Mouse (Mus musculus) kidney, adult 18-20 months (tissue): ENCODE results near the gene Foxd4.
"Not testable (repeated sequence)": the region's sequence is repeated elsewhere in the genome, so short reads cannot be mapped to it uniquely, and the experiment has no call there.

ENCODE experiments used
- DNase-seq: peaks from one replicate; pipeline ENCODE4 v3.0.0; 2021

Foxd4 gene

DNA sequence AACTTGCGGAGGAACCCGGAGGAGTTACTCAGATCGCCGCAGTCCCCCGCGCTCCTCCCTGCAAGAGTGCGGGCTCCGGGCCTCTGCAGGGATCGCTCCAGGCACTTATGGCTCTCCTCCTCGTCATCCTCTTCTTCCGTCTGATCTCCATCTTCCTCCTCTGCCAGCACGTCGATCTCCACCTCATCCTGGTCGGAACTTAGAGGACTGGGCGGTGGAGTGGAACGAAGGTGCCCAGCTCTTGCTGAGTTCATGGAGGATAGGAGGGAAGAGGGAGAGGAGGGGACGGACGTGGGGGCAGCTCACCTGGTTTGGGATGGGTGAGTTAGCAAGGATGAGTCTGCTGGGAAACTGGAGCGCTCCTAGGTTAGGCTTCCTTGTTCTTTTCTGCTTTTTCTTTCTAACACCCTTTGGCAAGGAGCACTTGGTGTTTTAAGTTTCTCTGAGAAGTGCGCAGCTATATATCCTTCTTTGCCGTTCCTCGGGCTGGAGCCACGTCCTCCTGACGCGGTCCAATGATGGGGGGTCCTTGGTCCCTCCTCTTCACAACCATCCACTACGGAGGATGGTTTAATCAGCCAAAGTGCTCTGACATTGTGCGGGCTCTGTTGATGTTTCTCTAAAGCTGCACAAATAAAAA, at the start of gene Foxd4:
Gene Foxd4 (minus strand): TSS at position 617 of the 640 bp plus-strand sequence.
- no peak for DNase-seq

- no peak for DNase-seq
Observed at GRCm38 (mm10) chr19:24945521-24946262, 44.7 kb upstream of the Foxd4 start.

GRCm38 (mm10) chr19:24937084-24937483, 36.1 kb upstream of the Foxd4 start:
- no peak for DNase-seq

DNA sequence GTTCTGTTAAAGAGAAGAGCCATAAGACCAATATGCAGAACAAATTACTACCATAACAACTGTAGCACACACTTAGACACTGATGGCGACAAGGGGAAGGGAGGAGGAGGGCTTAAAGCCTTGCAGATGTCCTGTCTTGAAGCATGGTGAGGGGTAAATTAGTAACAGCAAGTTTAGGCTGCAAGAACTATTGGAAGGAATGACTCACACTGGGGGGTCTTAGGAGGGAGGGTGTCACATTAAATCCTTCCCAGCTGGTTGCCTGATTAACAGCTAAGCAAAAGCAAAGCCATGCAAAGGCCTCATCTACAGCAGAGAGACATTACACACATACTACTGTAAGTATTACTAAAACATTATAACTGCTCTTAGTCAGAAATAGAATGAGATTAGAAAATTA, 28.0 kb upstream of the Foxd4 start:
- DNase-seq, result no peak

- DNase-seq, result no peak
Observed at GRCm38 (mm10) chr19:24920866-24921265, 19.9 kb upstream of the Foxd4 start.

GRCm38 (mm10) chr19:24908385-24909155, 7.6 kb upstream of the Foxd4 start:
- no peak for DNase-seq

- no peak for DNase-seq
Observed at GRCm38 (mm10) chr19:24907655-24908054, 6.7 kb upstream of the Foxd4 start.

DNA sequence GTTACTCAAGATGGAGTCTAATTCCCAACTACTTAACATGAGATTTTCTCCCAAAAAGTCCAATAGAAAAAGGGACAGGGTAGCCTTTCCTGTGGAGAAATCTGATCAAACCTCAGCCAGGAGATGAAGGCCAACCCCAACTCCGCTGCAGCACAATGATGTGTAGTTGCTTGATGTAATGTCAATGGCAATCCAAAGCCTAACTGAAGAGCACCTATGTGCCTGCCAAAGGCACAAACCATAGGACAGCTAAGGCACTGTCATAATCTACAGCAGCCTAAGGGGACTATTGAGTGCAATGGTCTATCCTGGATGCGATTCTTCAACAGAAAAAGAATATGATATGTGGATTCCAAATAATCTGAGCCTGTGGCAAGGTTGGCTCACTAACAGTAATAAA, 1.8 kb upstream of the Foxd4 start:
- no peak for DNase-seq

DNA sequence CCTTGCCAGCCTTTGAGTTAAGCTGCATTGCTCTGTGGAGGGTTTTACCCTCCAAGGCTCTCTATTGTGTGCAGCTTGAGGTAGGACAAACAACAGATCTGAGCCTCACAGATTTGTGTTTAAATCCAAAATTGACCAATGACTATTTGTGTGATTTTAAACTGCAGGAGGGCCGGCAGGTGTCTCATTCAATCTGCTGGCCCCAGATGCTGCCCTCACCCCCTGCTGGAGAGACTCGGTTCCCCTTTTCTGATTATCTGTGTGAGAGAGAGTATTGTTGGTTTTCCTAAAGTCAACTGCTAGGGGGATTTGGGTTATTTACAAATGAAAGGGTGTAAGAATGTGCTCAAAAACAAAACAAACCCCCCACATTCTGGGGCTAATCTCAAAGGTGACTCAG, 1.3 kb upstream of the Foxd4 start:
- no peak for DNase-seq

GRCm38 (mm10) chr19:24901666-24902065, 669 bp upstream of the Foxd4 start:
- no peak for DNase-seq

- peak; percentile 17 for DNase-seq
Observed at GRCm38 (mm10) chr19:24899578-24900544, 1.1 kb downstream of the Foxd4 start.

GRCm38 (mm10) chr19:24898737-24899577, 2.0 kb downstream of the Foxd4 start:
- DNase-seq, result peak; percentile 27

DNA sequence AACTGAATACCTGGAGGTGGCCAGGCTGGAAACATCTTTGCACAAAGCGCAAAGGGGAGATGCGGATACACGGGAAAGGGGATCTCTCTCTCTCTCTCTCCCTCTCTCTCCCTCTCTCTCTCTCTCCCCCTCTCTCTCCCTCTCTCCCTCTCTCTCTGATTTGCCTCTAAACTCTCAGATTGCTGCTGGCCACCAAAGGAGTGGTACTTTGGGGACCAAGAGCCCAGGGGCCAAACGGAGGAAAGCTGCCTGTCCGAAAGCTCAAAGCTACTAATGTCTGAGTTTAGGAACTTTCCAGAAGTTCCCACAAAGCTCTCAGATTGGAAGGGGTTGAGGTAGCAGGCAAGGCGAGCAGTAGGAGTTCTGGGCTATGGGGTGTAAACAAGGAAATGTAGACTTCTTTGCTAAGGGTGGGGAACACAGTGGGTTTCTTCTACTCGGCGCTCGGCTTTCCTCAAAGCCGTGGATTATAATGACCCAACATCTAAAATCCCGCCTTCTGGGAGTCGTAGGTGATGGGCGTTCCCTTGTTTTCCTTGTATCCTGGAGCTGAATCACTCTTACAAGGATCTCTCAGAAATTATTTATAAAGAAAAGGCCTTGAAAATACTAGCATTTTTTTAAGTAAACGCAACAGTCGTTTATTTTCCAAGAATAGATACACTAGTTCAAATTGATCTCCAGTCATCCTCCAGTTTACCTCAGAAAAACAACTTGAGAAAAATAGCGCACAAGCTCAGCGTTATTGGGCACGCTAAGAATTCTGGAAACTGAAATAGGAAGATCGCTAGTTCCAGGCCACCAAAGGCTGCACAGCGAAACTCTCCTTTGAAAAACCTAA, 2.9 kb downstream of the Foxd4 start:
- no peak for DNase-seq

GRCm38 (mm10) chr19:24897006-24897895, 3.7 kb downstream of the Foxd4 start:
- DNase-seq, result no peak

DNA sequence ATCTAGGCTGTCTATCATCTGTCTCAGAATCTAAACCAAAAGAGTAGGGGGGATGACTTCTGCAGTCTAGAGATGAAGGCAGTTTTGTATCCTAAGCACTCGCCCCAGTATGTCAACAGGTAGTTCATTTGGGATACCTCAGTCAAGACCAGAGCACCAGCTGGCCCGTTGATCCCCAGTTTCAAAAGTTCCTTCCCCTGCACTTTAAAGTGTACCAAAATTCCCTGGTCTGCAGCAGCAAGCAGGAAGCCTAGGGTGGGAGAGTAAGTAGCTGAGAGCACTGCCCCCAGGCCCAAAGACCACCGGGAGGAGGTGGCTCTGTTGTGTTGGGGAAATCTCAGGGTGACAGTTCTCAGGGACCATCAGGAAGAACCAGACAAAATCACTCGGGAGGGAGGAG, 4.5 kb downstream of the Foxd4 start:
- no peak for DNase-seq

GRCm38 (mm10) chr19:24886888-24887287, 14.1 kb downstream of the Foxd4 start:
- DNase-seq, result no peak

DNA sequence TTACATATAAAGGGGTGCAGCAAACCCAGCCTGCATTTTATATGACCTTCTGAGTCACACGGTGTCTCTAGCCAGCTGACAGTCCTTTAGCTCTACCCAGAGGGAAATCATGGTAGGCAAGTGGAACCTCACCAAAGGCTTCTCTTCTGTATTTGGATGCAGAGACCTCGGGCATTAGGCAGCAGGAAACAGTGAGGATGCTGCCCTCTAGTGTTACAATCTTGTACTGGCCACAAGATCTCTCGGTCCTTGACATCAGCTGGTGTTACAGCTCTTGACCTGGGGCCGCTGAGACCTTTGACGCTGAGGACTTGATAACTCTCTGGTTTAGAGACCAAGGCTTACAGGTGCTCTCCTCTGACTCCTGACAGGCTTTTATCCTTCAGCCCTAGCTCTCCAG, 15.5 kb downstream of the Foxd4 start:
- peak; percentile 42 for DNase-seq

- DNase-seq, result no peak
Observed at GRCm38 (mm10) chr19:24881237-24881636, 19.8 kb downstream of the Foxd4 start.

DNA sequence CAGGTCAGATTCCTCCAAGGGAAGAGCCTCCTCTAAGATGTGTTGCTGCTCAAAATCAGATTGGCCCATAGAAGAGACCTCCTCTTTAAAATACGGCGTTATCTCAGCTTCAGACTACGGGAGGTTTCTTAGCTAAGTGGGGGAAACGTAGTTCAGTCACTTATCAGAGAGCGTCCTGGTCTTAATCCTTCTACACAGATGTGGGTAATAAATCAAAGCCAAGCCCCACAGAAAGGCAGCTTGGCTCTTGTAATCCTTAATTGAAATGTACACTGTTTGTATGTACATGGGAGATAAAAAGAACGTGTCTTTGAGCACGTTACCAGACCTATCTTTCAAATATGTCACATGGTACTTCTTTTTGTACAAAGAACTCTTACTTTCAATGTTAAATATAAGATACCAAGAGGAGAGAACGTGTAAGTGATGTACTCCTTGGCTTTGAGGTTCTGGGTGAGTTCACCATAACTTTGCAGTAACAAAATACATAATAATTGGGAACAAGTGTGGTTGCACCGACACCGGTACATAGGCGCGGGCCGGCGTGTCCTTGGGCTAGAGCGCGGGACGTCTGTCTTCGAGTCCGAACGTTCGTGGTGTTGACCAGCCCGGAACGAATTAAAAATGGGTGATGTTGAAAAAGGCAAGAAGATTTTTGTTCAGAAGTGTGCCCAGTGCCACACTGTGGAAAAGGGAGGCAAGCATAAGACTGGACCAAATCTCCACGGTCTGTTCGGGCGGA, 25.7 kb downstream of the Foxd4 start, which contains the start of gene Gm10053:
Gene Gm10053 (plus strand): TSS at position 558 of the 742 bp plus-strand sequence.
- not testable (repeated sequence) for DNase-seq
